16 mouse cellular contexts compared by ENCODE assay signal in genomic region chr16:92831341-92831740, GRCm38 (mm10).
"Had no signal": no experiment of that assay in that cellular context is flagged by ENCODE, and none has a peak within 500 bp of the region (broad histone marks: within the 10 kb centered on the region; RNA-seq: fewer than 3 reads in every experiment).

No protein-coding gene starts in this region.

- H3K9me3 ChIP-seq: lung, embryonic 15.5 days; megakaryocyte, embryonic 14.5 days; midbrain, embryonic 13.5 days; midbrain, embryonic 15.5 days; neural tube, embryonic 12.5 days; stomach, embryonic 15.5 days had no signal

- H3K4me1 ChIP-seq: neural tube, embryonic 12.5 days; stomach, embryonic 15.5 days had no signal

- H3K36me3 ChIP-seq: lung, embryonic 15.5 days; midbrain, embryonic 13.5 days; midbrain, embryonic 15.5 days; neural tube, embryonic 12.5 days; stomach, embryonic 15.5 days had no signal

- H3K4me3 ChIP-seq: lung, embryonic 15.5 days; megakaryocyte, embryonic 14.5 days; midbrain, embryonic 13.5 days; midbrain, embryonic 15.5 days; neural tube, embryonic 12.5 days; stomach, embryonic 15.5 days had no signal

- H3K27me3 ChIP-seq: lung, embryonic 15.5 days; megakaryocyte, embryonic 14.5 days; midbrain, embryonic 13.5 days; midbrain, embryonic 15.5 days; neural tube, embryonic 12.5 days; stomach, embryonic 15.5 days had no signal

- H3K9ac ChIP-seq: liver, postnatal 0 days; lung, embryonic 15.5 days; midbrain, embryonic 13.5 days; midbrain, embryonic 15.5 days; neural tube, embryonic 12.5 days; stomach, embryonic 15.5 days had no signal

- H3K4me2 ChIP-seq: lung, embryonic 15.5 days; midbrain, embryonic 11.5 days; midbrain, embryonic 15.5 days; neural tube, embryonic 12.5 days; stomach, embryonic 15.5 days had no signal

- ATAC-seq: liver, postnatal 0 days; lung, postnatal 0 days; midbrain, embryonic 13.5 days; midbrain, embryonic 15.5 days had no signal

- DNase-seq: liver, postnatal 0 days; lung, adult 2 months; right cerebral cortex, postnatal 14 days; thymus, adult 2 months; thymus, postnatal 25 days; thymus, postnatal 4 days had no signal

- H3K27ac ChIP-seq: lung, embryonic 15.5 days; macrophage; midbrain, embryonic 13.5 days; midbrain, embryonic 15.5 days; neural tube, embryonic 12.5 days; stomach, embryonic 15.5 days; stomach, postnatal 0 days had no signal
